Mouse (Mus musculus) ES-Bruce4 (cell line): ENCODE data around the gene Gm128. TPM values are rescaled to one million over a fixed set of nuclear protein-coding genes. Genes with fewer than 3 reads are reported as not detected.

Experiments
- H3K27ac ChIP-seq: 2 replicates; pipeline ENCODE4 v1.5.1; 2012; ENCODE audit warnings: low read length, inconsistent platforms; ENCODE audit not compliant: insufficient read depth
- H3K27me3 ChIP-seq: 2 replicates; pipeline ENCODE4 v1.6.1; 2012; ENCODE audit warnings: mild to moderate bottlenecking, low read length, inconsistent platforms; ENCODE audit not compliant: control insufficient read depth, poor library complexity, insufficient read depth, severe bottlenecking
- H3K36me3 ChIP-seq: 2 replicates; pipeline ENCODE4 v1.6.1; 2012; ENCODE audit warnings: inconsistent platforms, mild to moderate bottlenecking, low read length, moderate library complexity; ENCODE audit not compliant: control insufficient read depth, poor library complexity, insufficient read depth, severe bottlenecking
- H3K4me1 ChIP-seq: one replicate; pipeline ENCODE4 v1.8.1; 2011; ENCODE audit warnings: low read length; ENCODE audit not compliant: control insufficient read depth, insufficient read depth
- H3K4me3 ChIP-seq: 2 replicates; pipeline ENCODE4 v1.5.1; 2011; ENCODE audit warnings: low read depth, mild to moderate bottlenecking, low read length
- H3K9ac ChIP-seq: 2 replicates; pipeline ENCODE4 v1.6.1; 2012; ENCODE audit warnings: low read depth, mild to moderate bottlenecking, inconsistent platforms; ENCODE audit not compliant: poor library complexity, severe bottlenecking
- H3K9me3 ChIP-seq: replicated peaks from 2 replicates; pipeline ENCODE4 v1.6.1; 2012; ENCODE audit warnings: mild to moderate bottlenecking, low read length, inconsistent platforms; ENCODE audit not compliant: control insufficient read depth, poor library complexity, insufficient read depth, severe bottlenecking
- CTCF ChIP-seq: IDR thresholded peaks from one replicate; pipeline ENCODE4 v1.8.1; 2011; ENCODE audit warnings: low read depth, low read length
- EP300 ChIP-seq: IDR thresholded peaks from 2 replicates; pipeline ENCODE4 v1.6.1; 2011; ENCODE audit warnings: low read depth, low read length; ENCODE audit not compliant: insufficient read depth
- POLR2A ChIP-seq: IDR thresholded peaks from one replicate; pipeline ENCODE4 v1.8.1; 2011; ENCODE audit warnings: low read length; ENCODE audit not compliant: insufficient read depth
- polyA plus RNA-seq: library from polyadenylated mRNA; stranded (reverse); fragments of >200 nt; gene quantifications from 2 replicates; pipeline ENCODE4 v1.2.4, GENCODE M21; 2011; ENCODE audit warnings: low read depth; ENCODE audit not compliant: missing spikeins, insufficient read depth, insufficient read length

Gm128 gene
- polyA plus RNA-seq, 1 experiment, result 1.2 TPM

DNA sequence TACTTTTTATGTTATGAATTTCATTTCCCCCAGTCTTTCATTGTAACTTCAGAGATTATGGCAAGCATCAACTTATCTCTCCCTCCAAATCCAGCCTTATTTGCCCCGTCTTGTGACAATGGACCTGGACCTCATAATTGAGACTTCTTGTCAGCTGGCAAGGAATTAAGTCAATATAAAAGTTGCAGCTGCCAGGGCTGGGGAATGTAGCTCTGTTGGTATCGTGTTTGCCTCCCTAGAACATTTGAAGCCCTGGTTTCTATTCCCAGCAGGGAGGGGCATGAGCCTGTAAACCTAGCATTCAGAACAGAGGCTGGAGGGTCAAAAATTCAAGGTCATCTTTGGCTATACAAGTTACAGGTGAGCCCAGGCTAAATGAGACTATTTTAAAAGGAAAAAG, 45.6 kb downstream of the Gm128 start:
- H3K4me3 ChIP-seq, result no peak overlapping the region
- H3K9me3 ChIP-seq, result no peaks in the 10 kb centered on the region
- H3K4me1 ChIP-seq, result no peaks in the 10 kb centered on the region
- H3K27ac ChIP-seq, result no peak overlapping the region
- H3K36me3 ChIP-seq, result peaks cover 18% of the 10 kb centered on the region
- no peaks in the 10 kb centered on the region for H3K27me3 ChIP-seq
- H3K9ac ChIP-seq, result no peak overlapping the region
- TF ChIP-seq EP300, result no peak
- TF ChIP-seq POLR2A, result no peak
- TF ChIP-seq CTCF, result no peak

DNA sequence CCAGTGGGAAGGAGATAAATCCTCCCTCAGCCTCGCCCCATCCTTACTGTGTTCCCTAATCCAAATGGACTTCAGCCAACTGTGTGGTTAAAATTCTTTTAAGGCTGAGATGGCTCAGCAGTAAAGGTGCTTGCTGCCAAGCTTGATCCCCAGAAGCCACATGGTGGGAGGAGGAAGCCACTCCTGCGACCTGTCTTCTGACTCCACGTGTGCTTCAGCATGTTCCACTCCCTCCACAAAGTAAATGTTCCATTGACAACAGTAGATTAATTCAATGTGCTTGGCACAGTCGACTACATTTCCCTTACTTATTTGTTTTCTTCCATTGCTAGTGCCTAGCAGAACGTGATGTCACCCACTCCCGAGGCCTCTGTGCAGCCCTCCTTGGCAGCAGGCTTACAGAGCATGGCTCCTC, 46.7 kb downstream of the Gm128 start:
- Histone ChIP-seq H3K27me3 (no peaks in the 10 kb centered on the region), H3K36me3 (peaks cover 15% of the 10 kb centered on the region), H3K4me1 (no peaks in the 10 kb centered on the region), H3K9ac (no peak overlapping the region), H3K9me3 (no peaks in the 10 kb centered on the region), H3K27ac (no peak overlapping the region), H3K4me3 (no peak overlapping the region)
- TF ChIP-seq EP300, result no peak
- TF ChIP-seq POLR2A, result no peak
- TF ChIP-seq CTCF, result no peak

Other genes with a start within 250 kb of the Gm128 start
- gene Zfp687, start 226.2 kb downstream of the Gm128 start, polyA plus RNA-seq, result 37.7 and 56.5 TPM in 2 replicates
- 286 and 316 TPM in 2 replicates for gene Psmd4, start 199.0 kb downstream of the Gm128 start, polyA plus RNA-seq
- gene Pip5k1a, start 134.7 kb downstream of the Gm128 start, polyA plus RNA-seq, result 53.9 and 63.5 TPM in 2 replicates
- gene Vps72, start 130.6 kb downstream of the Gm128 start, polyA plus RNA-seq, result 78.0 and 83.5 TPM in 2 replicates
- gene Tmod4, start 117.1 kb downstream of the Gm128 start, polyA plus RNA-seq, result 0.90 TPM in 1 of 2 replicates, not detected in the other
- gene Scnm1, start 107.6 kb downstream of the Gm128 start, polyA plus RNA-seq, result 48.5 and 52.1 TPM in 2 replicates
- 4.0 and 5.7 TPM in 2 replicates for gene Lysmd1, start 107.5 kb downstream of the Gm128 start, polyA plus RNA-seq
- not detected in 2 replicates for gene Tnfaip8l2, start 99.2 kb downstream of the Gm128 start, polyA plus RNA-seq
- gene Sema6c, start 81.1 kb downstream of the Gm128 start, polyA plus RNA-seq, result 13.3 and 18.8 TPM in 2 replicates
- 39.8 and 49.0 TPM in 2 replicates for gene Gabpb2, start 23.7 kb downstream of the Gm128 start, polyA plus RNA-seq
- 57.4 and 65.6 TPM in 2 replicates for gene Cdc42se1, start 12.9 kb downstream of the Gm128 start, polyA plus RNA-seq
- gene Mllt11, start 9.4 kb downstream of the Gm128 start, polyA plus RNA-seq, result 13.1 and 15.5 TPM in 2 replicates
- gene Bnipl, start 9.6 kb upstream of the Gm128 start, polyA plus RNA-seq, result 4.1 and 4.8 TPM in 2 replicates
- 43.6 and 48.0 TPM in 2 replicates for gene Mindy1, start 39.7 kb upstream of the Gm128 start, polyA plus RNA-seq
- 42.9 and 43.9 TPM in 2 replicates for gene Prune1, start 40.5 kb upstream of the Gm128 start, polyA plus RNA-seq
- gene Anxa9, start 65.6 kb upstream of the Gm128 start, polyA plus RNA-seq, result 1.9 and 2.0 TPM in 2 replicates
- 99.9 and 103 TPM in 2 replicates for gene Cers2, start 73.2 kb upstream of the Gm128 start, polyA plus RNA-seq
- gene Setdb1, start 115.6 kb upstream of the Gm128 start, polyA plus RNA-seq, result 67.9 and 73.3 TPM in 2 replicates
- 0.84 and 2.2 TPM in 2 replicates for gene 4930558C23Rik, start 161.2 kb upstream of the Gm128 start, polyA plus RNA-seq
- 70.9 and 75.5 TPM in 2 replicates for gene Arnt, start 192.8 kb upstream of the Gm128 start, polyA plus RNA-seq